Mouse (Mus musculus): ENCODE measurements at regions not wholly inside any gene's neighbourhood (a gene's known extent, or its start where the extent isn't known, plus 50 kb on each side); places are given as distances from the start of the nearest gene placed in this dataset.

DNA sequence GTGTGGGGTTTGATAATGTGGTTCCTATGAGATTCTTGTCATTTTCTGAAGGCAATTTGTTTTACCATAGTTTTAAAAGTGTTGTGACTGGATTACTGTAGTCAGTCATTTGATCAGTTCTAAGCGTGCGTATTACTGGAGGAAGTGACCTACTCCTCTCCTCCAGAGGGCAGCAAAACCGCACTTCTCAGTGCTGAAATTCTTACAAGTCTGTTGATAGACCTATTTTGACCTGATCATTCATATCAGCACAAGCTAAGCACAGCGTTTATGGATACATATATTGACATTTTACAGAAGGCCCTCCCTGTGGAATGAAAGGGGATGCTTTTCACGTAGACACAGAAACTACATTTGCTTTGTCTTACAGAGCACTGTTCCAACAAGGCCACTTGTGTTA is 60.5 kb upstream of the D16Ertd472e start:
- peak; percentile 24 to 29 for DNase-seq (ENCODE audit: low spot score in 2 of 2)
- intact Hi-C loops (cut with DNase I), result loop anchor here (2.0 to 10.0 kb wide), 2 partner anchors 314 to 418 kb away; no protein-coding TSS in a partner anchor

DNA sequence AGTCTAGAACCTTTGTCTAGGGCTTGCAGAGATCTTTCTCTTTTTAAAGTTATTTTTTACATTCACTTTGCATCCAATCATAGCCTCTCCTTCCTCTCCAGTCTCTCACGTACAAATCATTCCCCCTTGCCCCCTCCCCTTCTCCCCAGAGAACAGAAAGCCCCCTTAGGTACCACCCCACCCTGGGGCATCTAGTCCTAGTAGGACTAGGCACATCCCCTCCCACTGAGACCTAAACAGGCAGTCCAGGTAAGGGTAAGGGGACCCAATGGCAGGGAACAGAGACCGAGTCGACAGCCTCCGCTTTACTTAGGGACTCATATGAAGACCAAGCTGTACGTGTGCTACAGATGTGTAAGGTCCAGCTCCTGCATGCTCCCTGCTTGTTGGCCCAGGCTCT is 59.3 kb upstream of the D16Ertd472e start:
- intact Hi-C loops (cut with DNase I), result loop anchor here (2.0 to 10.0 kb wide), 4 partner anchors 183 to 439 kb away; no protein-coding TSS in a partner anchor
- DNase-seq (ENCODE audit: low spot score in 2 of 2), result no peak

DNA sequence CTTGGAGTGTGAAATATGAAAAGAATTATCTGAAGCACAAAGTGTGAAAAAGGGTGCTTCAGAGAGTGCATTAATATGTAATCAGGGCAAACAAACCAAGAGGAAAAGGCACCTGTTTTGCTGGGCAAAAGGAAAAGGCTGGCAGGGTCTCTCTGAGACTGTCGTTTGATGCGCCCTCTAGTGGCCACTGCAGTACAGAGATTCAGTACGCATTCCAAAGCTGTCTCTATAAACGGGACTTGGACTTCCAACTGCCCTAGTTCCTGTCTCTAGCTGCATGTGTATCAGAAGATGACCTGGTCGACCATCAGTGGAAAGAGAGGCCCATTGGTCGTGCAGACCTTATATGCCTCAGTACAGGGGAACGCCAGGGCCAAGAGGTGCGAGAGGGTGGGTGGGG is 58.7 kb upstream of the D16Ertd472e start:
- DNase-seq (ENCODE audit: low spot score in 2 of 2), result peak; percentile 55 to 58
- intact Hi-C loops (cut with DNase I), result loop anchor here (2.0 to 10.0 kb wide), 3 partner anchors 182 to 438 kb away; no protein-coding TSS in a partner anchor

DNA sequence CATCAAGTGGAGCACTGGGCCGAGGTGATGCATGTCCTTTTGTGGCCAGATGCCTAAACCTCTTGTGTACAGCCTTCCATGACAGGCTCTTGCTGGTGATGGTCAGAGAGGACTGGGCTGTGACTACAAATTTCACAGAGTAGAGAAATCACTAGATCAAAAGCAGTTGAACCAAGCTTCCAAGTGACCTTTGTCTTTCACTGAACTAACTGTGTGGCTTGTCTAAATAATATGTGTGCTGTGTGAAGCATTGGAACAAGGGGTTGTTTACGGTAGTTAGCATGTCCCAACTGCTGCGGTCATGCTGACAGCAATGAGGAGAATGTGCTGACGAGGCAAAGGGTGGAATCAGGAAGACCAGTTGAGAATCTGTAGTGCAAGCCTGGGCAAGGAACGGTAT is 55.3 kb upstream of the D16Ertd472e start:
- DNase-seq (ENCODE audit: low spot score in 2 of 2), result no peak
- intact Hi-C loops (cut with DNase I), result loop anchor here (5.0 to 10.0 kb wide), 2 partner anchors 423 to 1499 kb away; no protein-coding TSS in a partner anchor

DNA sequence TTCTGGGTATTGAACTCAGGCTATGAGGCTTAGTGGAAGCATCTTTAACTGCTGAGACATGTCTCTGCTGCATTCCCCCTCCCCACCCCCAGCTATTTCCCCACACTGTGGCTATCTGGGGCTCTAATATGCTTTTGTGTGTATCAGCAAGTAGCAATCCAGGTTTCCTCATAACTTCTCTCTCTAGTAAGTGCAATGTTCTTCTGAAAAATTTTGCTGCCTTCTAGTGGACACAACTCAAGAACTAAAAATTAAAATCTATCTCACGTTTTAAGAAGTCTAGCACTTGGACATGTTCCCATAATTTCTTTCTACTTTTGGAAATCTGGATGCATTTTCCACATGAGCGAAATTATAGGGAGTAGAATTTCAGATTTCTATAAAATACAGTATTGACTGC is 50.3 kb upstream of the D16Ertd472e start:
- peak in 1 of 2 experiments; percentile 14 for DNase-seq (ENCODE audit: low spot score in 2 of 2)
- intact Hi-C loops (cut with DNase I), result loop anchor here (1.0 kb wide), 1 partner anchor 175 kb away; no protein-coding TSS in a partner anchor
